Mouse (Mus musculus): ENCODE results near the gene 4930402H24Rik.

The 4930402H24Rik gene

DNA sequence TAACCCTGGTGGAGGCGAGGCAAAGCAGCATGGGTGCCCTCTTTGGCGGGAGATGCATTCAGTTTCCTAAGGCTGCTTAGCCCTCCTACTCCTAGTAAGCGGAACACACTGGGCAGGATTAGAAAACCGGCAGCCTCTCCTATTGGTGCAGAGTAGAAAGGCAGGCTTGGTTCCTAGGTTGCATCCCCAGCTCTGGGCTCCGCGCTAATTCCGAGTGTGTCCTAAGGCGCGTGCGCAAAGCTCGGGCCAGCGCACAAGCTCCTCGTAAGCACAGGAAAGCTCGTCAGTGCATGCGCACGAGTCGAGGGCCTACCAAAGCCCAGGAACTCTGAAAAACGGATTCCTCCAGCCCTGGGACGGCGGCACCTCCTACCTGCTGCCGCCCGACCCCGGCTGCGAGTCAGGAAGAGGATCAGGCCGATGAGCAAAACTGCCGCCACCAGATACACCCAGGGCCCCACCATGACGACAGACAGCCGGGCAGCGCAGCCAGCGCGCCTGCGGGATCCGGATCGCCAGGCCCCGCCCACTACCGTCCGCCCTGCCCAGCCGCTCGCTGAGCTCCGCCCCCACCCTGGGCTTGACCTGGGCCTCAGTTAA is 242.0 kb downstream of the 4930402H24Rik start, which contains the start of gene Ddrgk1:
TSS of gene Ddrgk1 (minus strand) at position 558 of the 600 bp plus-strand sequence.
- DNase-seq (ENCODE audit: low read depth, low spot score), result peak; percentile 99

DNA sequence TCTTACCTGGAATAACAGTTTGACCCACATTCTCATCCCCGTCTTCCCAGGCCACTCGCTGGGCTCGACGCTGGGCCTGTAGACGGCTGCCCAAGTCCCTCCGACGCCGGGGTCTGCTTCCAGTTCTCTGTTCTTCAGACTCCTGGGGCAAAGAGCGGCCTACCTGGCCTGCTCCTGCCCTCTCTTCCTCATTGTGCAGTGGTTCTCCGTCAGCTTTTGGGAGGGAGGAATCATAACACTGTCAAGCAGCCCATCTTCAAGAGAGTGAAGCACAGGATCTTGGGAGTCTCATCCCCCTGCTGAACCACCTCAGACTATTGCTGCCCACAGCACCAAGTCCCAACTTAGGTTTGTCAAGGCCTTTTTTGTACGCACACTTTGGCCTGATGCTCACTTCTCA is 242.9 kb downstream of the 4930402H24Rik start:
- DNase-seq (ENCODE audit: low read depth, low spot score), result no peak

DNA sequence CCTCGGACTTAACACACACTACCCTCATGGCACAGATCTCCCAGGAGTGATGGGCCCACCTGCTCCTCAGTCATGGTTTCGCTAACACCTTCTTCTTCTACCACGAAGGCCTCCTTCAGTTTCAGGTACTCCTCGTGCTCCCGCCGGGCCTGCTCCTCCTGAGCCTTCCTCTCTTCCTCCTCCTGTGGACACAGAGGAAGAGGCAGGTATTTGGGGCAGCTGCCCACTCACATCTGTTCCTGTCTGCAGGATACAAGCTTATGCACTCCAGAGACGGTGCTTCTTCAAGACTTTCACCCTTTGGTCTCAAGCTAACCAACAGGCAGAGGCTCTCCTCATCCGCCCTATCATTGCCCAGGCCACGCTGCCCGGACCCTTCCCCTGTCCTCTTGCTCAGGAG is 247.7 kb downstream of the 4930402H24Rik start:
- no peak for DNase-seq (ENCODE audit: low read depth, low spot score)

- no peak for DNase-seq (ENCODE audit: low read depth, low spot score)
These were observed 248.7 kb downstream of the 4930402H24Rik start for GRCm38 (mm10) chr2:130657541-130657940.

- DNase-seq (ENCODE audit: low read depth, low spot score), result no peak
These were observed 249.7 kb downstream of the 4930402H24Rik start for GRCm38 (mm10) chr2:130656536-130656935.
